Mouse (Mus musculus) frontal cortex, postnatal 10 days (tissue): Measurements from ENCODE around the gene Snph.

Source experiments
- DNase-seq, 2 experiments: peaks; one replicate each; pipeline ENCODE4 v3.0.0; 2022; ENCODE audit warnings: low spot score in 2 of 2, mixed read lengths in 1 of 2

Gene Snph

GRCm38 (mm10) chr2:151602106-151602505 is 30.3 kb downstream of the Snph start:
- no peak for DNase-seq

DNA sequence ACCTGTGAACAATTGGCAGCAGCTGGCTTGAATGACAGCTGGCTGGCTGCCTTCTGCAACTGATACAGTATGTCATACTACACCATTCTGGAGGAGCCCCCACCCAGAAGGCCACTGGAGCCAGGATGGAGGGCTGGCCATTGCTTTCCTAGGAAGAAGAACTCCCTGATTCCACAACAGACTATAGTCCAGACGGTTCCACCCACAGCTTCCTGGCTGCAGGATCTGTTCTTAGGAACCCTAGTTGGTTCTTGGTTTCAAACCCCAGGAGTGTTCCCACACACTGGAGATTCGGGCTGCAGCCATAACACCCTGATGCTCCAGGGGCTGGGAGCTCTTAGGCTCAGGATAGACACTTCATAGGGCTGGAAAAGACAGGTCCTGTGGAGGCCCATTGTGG is 34.3 kb downstream of the Snph start:
- no peak for DNase-seq

GRCm38 (mm10) chr2:151587306-151587705 is 45.1 kb downstream of the Snph start:
- no peak for DNase-seq

DNA sequence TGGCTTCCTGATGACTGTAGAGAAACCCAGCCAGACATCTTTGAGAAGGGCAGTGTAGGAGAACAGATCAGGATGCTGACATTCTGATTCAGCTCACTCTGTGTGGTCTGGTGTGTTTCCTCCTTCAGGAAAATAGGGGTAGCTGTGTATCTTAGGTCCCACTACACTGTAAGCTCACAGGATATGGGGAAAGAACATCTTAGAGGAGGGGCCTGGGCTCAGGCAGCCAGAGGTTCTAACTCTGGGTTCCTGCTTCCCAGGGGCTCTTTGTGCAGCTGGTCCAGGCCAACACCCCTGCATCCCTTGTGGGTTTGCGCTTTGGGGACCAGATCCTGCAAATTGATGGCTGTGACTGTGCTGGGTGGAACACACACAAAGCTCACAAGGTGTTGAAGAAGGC is 45.6 kb downstream of the Snph start:
- DNase-seq = no peak

DNA sequence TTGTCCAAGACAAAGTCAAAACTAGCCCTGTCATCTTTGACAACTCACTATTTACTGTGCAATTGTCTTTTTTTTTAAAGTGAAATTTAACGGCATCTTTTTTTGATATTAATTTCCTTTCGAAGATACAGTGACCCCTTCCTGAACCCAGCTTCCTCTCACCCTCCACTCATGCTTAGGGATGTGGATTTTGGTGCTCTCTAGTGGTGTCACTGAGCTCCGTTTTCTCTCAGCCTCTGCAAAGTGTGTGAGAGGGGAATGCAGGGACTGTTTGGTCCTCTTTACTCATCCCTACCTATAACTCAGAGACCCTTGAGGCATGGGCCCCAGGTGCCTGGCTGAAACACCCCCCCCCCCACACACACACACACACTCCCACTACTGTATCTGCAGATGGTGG is 46.5 kb downstream of the Snph start:
- DNase-seq = no peak

DNA sequence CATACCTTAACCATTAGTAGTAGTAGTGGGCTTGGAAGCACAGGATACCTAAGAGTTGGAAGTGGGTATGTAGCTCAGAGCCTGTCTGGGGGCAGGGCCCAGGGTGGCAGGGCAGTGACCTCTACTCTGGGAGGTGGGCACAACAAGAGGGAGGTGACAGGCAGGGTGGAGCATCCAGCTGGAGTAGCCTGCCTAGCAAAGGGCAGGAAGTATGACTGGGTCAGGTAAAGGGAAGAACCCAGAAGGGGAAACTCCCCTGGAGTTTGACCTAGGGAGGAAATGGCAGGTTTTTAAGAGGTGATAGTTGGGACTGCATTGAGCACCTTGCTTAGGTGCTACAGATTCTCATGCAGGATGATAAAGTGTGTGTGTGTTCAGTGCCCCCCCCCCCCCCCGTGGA is 51.4 kb downstream of the Snph start:
- no peak for DNase-seq

DNA sequence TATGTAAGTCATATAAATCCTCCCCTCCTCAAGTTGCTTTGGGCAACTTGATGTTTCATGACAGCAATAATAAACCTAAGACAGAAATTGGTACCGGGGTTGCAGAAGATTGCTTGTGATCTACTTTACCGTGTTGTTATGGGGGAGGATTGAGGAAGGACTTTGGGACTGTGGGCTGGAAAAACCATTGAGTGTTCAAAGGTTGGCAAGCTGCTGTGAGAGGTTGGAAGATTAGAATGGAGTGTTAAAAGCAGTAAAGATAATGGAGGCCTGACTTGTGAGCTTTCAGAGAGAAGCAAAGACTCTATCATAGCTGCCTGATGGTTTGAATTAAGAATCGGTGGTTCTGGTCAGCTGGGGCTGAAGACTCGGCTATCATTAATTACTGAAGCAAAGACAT is 53.2 kb downstream of the Snph start:
- no peak for DNase-seq

DNA sequence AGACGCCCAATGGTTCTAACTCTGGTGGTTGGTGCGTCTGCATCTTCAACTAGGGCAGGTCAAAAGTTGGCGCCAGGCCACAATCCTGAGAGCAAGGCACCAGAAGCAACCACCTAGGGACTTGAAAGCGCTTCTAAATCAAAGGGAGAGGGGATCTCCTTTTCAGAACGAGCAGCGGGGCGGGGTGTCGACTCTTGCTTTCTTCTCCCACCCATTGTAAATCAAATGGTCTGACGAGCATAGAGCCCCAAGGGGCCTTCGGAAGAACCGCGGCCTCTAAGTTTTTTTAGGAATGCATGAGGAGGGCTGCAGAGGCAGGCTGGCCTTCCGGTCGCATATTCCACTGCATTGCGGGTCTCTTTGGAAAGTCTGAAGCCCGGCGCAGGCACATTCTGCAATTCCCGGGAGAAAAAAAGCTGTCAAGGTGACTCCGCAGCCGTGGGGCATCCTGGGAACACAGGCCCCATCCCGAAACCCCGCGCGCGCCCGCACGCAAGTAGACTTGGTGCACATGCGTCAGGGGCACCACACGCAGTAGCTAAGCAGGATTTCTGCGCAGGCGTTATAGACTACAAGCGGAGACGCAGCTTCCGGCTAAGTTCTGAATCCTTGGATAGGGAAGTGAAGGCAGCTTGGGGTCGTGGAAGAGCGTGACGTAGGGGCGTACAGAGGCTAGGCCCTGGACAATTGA is 56.5 kb downstream of the Snph start:
- DNase-seq = peak; percentile 89 to 90

DNA sequence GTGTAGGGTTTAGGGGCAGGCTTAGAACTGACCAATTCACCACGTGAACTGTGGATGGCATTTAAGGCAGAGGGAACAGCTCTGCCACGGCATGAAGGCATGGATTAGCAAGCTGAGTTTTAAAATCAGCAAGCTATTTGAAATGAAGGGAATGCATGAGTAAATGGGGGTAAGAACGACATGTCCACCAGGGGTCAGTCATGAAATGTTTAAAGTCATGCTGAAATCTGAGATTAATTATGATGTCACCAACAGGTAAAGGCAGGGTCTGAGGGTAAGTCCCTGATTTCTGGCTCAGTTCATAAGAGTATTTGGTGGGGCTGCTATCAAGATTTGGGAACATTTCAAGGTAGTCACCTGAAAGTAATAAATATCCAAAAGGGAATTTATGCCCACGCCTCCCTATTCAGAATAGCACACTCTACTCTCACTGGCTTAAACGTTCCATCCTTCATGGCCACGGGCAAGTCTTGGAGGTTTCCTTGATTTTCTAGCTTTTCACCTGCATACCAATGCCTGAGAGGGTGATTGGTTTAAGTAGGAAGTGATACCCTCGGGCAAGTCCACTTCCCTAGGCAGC is 57.2 kb downstream of the Snph start:
- no peak for DNase-seq

DNA sequence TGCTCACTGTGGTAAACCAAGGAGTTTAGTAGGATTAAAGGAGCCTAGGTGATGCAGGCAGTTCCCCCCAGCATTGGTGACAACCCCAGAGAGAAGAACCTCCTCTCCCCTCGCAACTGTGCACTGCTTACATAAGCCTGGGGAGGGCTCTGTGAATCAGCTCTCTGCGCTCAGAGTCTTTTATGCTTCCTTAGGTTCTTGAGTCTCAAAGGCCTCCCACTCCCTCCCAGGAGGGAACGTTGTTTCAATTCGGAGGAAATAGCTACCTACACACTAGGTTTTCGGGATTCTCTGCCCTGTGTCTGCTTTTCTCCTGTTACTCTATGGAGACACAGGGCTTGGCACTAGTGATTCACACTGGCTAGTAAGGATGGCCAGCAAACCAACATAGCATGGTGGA is 57.8 kb downstream of the Snph start:
- no peak for DNase-seq

GRCm38 (mm10) chr2:151573667-151574066 is 58.7 kb downstream of the Snph start:
- no peak for DNase-seq

GRCm38 (mm10) chr2:151571873-151572700 is 60.3 kb downstream of the Snph start, which contains the start of gene Sdcbp2:
Gene Sdcbp2, plus strand, starts transcription at chr2:151572622.
- DNase-seq = no peak

DNA sequence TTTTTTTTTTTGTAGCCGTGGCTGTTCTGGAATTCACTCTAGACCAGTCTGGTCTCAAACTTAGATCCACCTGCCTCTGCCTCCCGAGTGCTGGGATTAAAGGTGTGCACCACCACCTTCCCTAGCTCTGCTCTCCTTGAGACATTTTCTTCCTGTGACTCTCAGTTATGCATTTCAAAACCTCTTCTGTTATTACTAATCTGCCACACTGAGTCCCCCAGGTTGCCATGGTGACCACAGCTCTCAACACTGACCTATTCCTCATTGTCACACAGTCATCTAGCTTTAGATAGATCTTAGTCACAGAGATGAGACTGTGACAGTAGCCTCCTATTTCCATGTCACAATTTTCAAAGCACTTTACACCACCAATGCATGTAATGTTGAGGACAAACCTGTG is 62.9 kb downstream of the Snph start:
- no peak for DNase-seq

DNA sequence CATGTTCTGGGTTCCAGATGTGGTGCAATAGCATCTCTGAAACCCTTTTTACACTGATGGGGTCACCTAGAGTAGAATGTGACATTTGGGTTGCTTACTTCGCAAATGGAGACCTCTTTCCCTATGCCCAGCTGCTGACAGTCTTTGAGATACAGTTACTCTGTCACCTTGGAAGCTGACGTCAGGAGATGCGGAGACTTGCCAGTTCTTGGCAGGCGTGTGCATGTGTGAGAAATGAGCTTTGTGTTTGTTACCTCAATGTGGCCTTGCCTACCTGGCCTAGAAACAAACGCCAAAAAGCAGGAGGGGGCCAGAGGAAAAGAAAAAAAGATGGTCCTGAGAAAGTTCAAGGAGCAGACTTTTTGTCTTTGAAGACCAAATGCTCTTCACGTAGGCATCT is 65.5 kb downstream of the Snph start:
- DNase-seq = no peak

DNA sequence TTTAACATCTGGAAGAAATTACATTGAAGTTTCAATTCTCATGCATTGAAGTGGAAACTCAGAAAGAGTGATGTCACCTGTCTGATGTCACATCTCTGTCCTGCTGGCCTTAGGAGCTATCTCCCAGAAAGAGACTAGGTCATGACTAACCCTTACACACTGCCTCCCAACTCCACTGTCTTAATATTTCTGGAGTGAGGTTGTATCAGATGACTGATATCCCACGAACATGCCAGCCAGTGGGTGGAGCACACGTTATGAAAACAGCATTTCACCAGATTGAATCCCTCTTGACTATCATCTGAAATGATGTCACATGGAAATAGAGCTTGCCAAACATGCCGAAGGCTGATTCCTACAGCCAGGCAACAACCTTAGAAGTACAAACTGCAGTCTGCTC is 67.4 kb downstream of the Snph start:
- DNase-seq = no peak

- no peak for DNase-seq
These were observed 68.4 kb downstream of the Snph start for GRCm38 (mm10) chr2:151564006-151564405.

GRCm38 (mm10) chr2:151562930-151563921 is 69.2 kb downstream of the Snph start:
- no peak for DNase-seq

- no peak for DNase-seq
These were observed 82.7 kb downstream of the Snph start for GRCm38 (mm10) chr2:151549615-151550121.

DNA sequence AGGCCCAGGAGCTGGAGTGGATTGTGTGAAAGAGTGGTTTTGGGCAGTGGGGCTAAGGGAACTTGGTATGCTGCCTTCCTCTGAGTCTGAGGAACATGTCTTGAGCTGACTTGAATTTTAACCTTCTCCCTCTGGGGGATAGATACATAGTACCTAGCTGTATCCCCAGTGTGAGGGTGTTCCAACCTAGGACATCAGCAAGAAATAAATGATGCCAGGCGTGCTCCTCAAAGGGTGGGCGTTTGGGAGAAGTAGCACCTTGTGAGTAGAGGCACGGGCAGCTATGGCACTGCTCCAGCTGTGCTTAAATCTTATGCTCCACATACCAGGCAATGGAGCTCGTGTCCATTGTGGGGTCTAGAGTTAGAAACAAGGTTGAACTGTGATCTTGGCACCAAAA is 85.8 kb downstream of the Snph start:
- no peak for DNase-seq

GRCm38 (mm10) chr2:151544673-151545072 is 87.7 kb downstream of the Snph start:
- peak in 1 of 2 experiments; percentile 22 for DNase-seq
